Mouse (Mus musculus): ENCODE measurements around the gene Ptov1. TPM values are rescaled to one million over a fixed set of nuclear protein-coding genes. Genes with fewer than 3 reads are reported as not detected.

Ptov1 gene
- polyA plus RNA-seq, 1 experiment from 2014 or later = 412 TPM

DNA sequence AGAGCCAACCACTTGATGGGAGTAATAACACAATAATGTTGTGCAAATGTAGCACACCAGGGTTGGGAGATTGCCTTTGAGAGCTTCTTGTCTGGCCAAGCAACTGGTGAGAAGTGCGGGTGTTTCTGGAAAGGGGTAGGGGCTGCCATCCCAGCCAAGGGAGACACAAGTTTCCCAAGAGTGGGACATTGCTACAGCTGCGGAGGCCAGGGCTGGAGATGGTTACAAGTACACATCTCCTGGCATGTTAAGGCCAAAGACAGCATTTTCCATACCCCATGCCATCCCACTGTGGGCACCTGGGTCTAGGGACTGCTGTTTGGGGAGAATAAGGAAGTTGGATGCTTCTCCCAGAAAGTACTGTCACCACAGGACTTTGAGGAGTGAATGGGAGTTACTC, 16.5 kb downstream of the Ptov1 start:
- Histone ChIP-seq H3K27ac (no peak overlapping the region), H3K4me2 (ENCODE audit: low read length) (no peak overlapping the region), H3K36me3 (ENCODE audit: insufficient read depth, low read length) (no peaks in the 10 kb centered on the region), H3K27me3 (ENCODE audit: insufficient read depth, low read length) (no peaks in the 10 kb centered on the region), H3K4me3 (replicated peaks; ENCODE audit: low read depth, low read length) (no peak overlapping the region), H3K4me1 (replicated peaks; ENCODE audit: insufficient read depth, low read length) (peaks cover 35% of the 10 kb centered on the region), H3K9ac (ENCODE audit: low read depth, low read length) (no peak overlapping the region), H3K9me3 (replicated peaks; ENCODE audit: low read length) (no peaks in the 10 kb centered on the region)
- no peak for ATAC-seq (replicated peaks; ENCODE audit: low FRiP score, low read depth)
- 90% methylated on average over 2 of the region's 2 CpGs for WGBS
- DNase-seq (ENCODE audit: low spot score) = no peak
- no peak for TF ChIP-seq CTCF (IDR thresholded peaks at IDR 0.05; ENCODE audit: low read depth)

DNA sequence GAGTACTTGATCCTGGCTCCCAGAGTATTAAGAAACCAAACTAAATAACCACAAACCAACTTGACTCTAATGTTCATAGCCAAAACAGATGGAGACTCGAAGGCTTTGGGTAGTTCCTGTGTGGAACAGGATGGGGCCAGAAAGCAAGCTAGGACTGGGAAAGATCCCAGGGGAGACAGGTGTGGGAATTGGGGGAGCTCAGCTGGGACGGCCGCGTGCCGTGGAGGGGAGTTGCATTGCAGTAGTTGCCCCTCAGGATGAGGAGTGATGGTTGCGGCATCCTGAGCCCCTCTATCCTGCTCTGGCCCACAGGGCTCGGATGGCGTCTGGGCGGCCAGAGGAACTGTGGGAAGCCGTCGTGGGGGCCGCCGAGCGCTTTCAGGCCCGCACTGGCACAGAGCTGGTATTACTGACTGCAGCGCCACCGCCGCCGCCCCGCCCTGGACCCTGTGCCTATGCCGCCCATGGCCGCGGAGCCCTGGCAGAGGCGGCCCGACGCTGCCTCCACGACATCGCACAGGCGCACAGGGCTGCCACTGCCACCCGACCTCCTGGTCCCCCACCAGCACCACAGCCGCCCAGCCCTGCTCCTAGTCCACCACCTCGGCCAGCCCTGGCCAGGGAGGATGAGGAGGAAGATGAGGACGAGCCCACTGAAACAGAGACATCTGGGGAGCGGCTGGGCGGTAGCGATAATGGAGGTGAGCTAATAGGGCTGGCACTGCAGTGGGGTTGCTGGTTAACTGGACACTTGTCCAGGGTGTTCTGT, 17.1 kb downstream of the Ptov1 start:
- Histone ChIP-seq H3K9me3 (replicated peaks; ENCODE audit: low read length) (no peaks in the 10 kb centered on the region), H3K27me3 (ENCODE audit: insufficient read depth, low read length) (no peaks in the 10 kb centered on the region), H3K36me3 (ENCODE audit: insufficient read depth, low read length) (no peaks in the 10 kb centered on the region), H3K9ac (ENCODE audit: low read depth, low read length) (no peak overlapping the region), H3K4me2 (ENCODE audit: low read length) (no peak overlapping the region), H3K4me1 (replicated peaks; ENCODE audit: insufficient read depth, low read length) (peaks cover 29% of the 10 kb centered on the region), H3K4me3 (replicated peaks; ENCODE audit: low read depth, low read length) (no peak overlapping the region), H3K27ac (no peak overlapping the region)
- TF ChIP-seq CTCF (IDR thresholded peaks at IDR 0.05; ENCODE audit: low read depth) = no peak
- DNase-seq (ENCODE audit: low spot score) = no peak
- no peak for ATAC-seq (replicated peaks; ENCODE audit: low FRiP score, low read depth)
- WGBS = 91% methylated on average over 33 of the region's 36 CpGs

DNA sequence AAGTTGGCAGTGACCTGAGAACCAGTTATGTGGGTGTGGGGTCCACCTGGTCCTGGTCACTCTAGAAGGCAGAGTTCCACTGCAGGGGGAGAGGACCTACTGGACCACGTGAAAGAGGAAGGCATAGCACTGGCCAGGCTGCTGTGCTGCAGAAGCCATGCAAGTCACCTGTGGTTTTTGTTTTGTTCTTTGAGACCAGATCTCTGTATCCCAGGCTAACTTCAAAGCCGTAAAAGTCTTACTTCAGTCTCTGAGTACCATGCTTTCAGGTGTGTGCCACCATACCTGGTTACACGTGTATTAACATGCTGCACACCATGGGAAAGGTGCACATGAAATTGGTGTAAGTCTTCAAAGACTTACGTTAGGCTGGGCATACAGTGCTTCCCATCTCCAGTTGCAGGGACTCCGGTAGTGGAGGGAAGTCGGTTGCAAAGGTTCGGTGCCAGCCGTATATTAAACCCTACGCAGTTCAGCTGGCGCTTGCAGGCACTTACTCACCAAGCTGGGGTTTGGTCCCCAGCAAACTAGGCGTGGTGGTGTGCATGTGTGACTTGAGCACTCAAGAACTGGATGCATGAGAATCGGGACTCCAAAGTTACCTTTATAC, 17.9 kb downstream of the Ptov1 start:
- Histone ChIP-seq H3K4me2 (ENCODE audit: low read length) (no peak overlapping the region), H3K4me1 (replicated peaks; ENCODE audit: insufficient read depth, low read length) (peaks cover 28% of the 10 kb centered on the region), H3K9ac (ENCODE audit: low read depth, low read length) (no peak overlapping the region), H3K9me3 (replicated peaks; ENCODE audit: low read length) (no peaks in the 10 kb centered on the region), H3K27me3 (ENCODE audit: insufficient read depth, low read length) (no peaks in the 10 kb centered on the region), H3K36me3 (ENCODE audit: insufficient read depth, low read length) (0 out of 2 replicates have a peak, but pooled peaks cover under 1% of the 10 kb centered on the region), H3K27ac (no peak overlapping the region), H3K4me3 (replicated peaks; ENCODE audit: low read depth, low read length) (no peak overlapping the region)
- 89% methylated on average over 12 of the region's 12 CpGs for WGBS
- no peak for TF ChIP-seq CTCF (IDR thresholded peaks at IDR 0.05; ENCODE audit: low read depth)
- DNase-seq (ENCODE audit: low spot score) = no peak
- no peak for ATAC-seq (replicated peaks; ENCODE audit: low FRiP score, low read depth)

DNA sequence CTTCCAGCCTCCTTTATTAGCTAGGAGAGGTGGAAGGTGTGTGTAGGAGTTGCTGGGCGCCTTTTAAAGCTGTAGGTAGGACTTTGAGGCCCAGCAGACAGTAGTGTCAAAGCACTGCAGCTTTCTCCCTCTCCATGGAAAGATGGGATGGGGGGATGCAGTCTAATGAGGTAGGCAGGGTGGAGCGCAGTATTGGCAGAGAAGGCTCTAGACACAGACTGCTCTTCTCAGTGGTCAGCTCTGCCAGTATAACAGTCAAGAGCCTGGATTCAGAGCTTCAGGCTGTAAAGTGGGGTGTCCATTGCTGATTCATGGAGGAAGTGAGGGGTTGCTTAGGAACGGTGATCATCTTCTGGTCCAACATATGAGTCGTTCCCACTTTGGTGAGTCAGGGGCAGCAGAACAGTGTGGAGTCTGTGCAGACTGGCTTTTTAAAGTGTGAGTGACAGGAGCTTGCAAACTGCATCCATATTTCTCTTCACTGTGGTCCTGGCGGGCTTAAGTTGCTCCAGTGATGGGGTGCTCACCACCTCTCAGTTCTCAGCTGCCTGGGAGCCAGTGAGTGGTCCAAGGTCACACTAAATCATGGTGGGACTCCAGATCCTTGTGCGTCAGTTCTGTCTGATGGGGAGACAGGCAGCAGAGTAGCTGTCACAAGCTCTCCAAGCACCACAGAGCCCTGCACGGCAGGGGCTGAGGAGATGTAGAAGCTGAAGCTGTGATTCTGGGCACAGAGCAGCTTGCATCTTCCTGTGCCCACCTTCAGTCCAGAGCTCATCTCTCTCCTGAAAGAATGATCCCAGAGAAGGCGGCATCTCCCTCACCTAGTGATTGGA, 18.6 kb downstream of the Ptov1 start:
- no peak for ATAC-seq (replicated peaks; ENCODE audit: low FRiP score, low read depth)
- no peak for TF ChIP-seq CTCF (IDR thresholded peaks at IDR 0.05; ENCODE audit: low read depth)
- Histone ChIP-seq H3K4me3 (replicated peaks; ENCODE audit: low read depth, low read length) (peak overlapping the region; percentile 73), H3K36me3 (ENCODE audit: insufficient read depth, low read length) (peaks cover 6% of the 10 kb centered on the region; the same call in 1 of the 2 replicates), H3K27ac (peak overlapping the region; percentile 97), H3K4me2 (ENCODE audit: low read length) (peak overlapping the region; percentile 75), H3K27me3 (ENCODE audit: insufficient read depth, low read length) (no peaks in the 10 kb centered on the region), H3K9ac (ENCODE audit: low read depth, low read length) (peak overlapping the region; percentile 78), H3K9me3 (replicated peaks; ENCODE audit: low read length) (no peaks in the 10 kb centered on the region), H3K4me1 (replicated peaks; ENCODE audit: insufficient read depth, low read length) (peaks cover 28% of the 10 kb centered on the region)
- 72% methylated on average over 8 of the region's 8 CpGs for WGBS
- DNase-seq (ENCODE audit: low spot score) = no peak

DNA sequence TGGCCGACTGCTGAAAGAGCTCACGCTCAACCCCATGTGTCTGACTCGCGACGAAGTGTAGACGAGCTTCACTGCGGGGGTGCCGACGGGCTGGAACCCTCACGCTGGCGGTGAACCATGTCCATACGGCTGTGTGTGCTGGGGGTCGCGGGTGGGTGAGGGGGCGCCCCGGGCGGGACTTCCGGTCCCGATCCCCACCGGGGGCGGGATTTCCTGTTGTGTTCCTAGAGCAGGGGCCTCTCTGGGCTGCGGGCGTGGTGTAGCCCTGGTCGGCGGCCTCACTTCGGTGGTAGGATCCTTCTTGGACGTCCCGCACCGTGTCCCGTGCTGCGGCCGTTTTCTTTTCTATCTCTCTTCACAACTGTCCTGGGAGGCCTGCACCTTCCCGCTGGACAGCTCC, 19.4 kb downstream of the Ptov1 start:
- Histone ChIP-seq H3K4me2 (ENCODE audit: low read length) (peak overlapping the region; percentile 75), H3K27me3 (ENCODE audit: insufficient read depth, low read length) (no peaks in the 10 kb centered on the region), H3K27ac (peak overlapping the region; percentile 97), H3K4me3 (replicated peaks; ENCODE audit: low read depth, low read length) (peak overlapping the region; percentile 73), H3K9ac (ENCODE audit: low read depth, low read length) (peak overlapping the region; percentile 78), H3K36me3 (ENCODE audit: insufficient read depth, low read length) (peaks cover 15% of the 10 kb centered on the region), H3K4me1 (replicated peaks; ENCODE audit: insufficient read depth, low read length) (peaks cover 19% of the 10 kb centered on the region), H3K9me3 (replicated peaks; ENCODE audit: low read length) (no peaks in the 10 kb centered on the region)
- WGBS = 0% methylated on average over 33 of the region's 33 CpGs
- peak; percentile 16 for ATAC-seq (replicated peaks; ENCODE audit: low FRiP score, low read depth)
- DNase-seq (ENCODE audit: low spot score) = peak; percentile 90
- TF ChIP-seq CTCF (IDR thresholded peaks at IDR 0.05; ENCODE audit: low read depth) = 0 out of 2 replicates have a peak, but pooled peaks have one; percentile 24

Measured in kidney, postnatal 0 days (tissue).